Mouse (Mus musculus) induced T-regulatory cell, adult 2 months (primary cell): ENCODE measurements at regions not wholly inside any gene's neighbourhood (a gene's known extent, or its start where the extent isn't known, plus 50 kb on each side); places are given as distances from the start of the nearest gene placed in this dataset.

Source experiments
- DNase-seq: peaks from one replicate; pipeline ENCODE4 v3.0.0-alpha.2; 2012; ENCODE audit warnings: low read depth

DNA sequence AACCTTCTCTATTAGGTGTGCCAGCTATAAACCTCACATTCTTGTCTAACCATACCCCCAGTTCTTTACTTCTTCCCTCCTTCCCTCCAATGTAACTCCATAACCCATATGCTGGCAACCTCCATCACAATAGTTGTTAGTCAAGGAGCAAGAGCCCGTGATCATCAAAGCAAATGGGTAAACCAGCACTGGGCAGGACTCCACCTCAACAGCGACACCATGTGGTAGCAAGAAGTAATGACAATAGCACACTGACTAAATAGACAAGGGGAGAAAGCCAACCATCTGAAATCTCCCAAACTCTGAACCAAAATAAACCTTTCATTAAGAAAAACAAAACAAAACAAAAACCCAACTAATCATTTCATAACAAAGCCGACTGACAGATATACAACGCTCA lies 297.8 kb downstream of the Psat1 start:
- DNase-seq: peak; percentile 33

DNA sequence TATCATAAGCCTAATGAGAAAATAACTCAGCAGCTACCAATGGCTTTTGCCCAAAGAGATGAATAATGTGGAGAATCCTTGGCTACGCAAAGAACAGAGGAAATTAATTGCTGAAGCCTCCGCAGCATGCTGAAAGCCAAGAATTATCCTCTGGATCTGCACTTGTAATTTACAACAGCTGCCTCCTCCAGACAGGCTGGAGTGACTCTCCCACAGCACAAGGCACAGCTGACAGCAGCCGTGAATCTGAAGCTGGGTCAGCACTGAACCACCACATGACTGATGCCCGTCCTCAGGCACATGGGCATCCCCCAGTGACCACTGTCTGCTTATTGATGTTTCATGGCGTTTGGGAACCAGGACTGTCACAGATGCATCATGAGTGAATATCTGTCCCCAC lies 299.8 kb downstream of the Psat1 start:
- DNase-seq: no peak

DNA sequence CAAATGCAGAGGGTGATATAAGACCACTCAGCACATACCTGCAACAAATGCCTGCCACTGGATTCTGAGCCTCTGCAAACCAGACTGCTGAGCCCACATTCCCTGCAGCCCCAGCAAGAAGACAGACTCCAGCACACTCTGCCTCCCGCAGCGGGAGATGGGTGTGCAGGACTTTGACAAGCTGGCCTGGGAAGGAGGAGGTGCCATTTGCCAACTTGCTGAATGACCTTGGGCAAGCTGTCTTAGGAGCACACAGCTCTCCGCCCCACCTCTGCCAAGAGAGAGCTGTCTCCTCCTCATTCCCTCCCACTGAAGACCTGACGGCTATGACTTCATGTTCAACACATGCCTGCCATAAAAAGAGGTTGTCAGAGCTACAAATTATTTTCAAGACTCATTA lies 302.4 kb downstream of the Psat1 start:
- no peak for DNase-seq

DNA sequence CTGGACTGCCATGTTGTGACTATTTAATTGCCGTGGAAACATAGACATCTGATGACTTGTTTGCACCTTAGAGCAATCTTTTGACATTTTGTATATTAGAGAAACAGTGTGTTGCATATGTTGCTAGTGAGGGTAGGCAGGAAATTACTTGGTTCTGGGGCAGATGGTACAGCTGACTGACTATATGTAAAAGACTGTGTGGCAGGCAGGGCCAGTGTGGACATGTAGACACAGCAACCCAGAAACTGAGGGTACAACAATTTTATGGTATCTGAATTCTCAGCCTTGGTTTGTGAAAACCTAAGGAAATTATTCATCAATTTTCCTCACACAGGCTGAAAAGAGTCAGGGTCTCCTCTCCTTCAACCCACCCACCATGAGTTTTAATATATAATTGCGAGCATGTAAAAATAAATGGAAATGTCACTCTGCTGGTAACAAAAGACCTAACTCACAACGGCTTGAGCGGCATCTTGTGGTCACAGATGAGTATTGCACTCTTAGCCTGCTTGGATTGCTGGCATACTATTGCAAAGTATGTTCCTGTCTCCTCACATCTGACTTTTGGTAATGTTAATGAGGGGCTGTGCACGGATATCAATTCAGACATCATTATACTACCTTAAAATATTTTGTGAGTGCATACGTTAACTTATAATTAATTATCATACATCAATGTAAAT lies 329.8 kb downstream of the Psat1 start:
- DNase-seq: peak; percentile 48

DNA sequence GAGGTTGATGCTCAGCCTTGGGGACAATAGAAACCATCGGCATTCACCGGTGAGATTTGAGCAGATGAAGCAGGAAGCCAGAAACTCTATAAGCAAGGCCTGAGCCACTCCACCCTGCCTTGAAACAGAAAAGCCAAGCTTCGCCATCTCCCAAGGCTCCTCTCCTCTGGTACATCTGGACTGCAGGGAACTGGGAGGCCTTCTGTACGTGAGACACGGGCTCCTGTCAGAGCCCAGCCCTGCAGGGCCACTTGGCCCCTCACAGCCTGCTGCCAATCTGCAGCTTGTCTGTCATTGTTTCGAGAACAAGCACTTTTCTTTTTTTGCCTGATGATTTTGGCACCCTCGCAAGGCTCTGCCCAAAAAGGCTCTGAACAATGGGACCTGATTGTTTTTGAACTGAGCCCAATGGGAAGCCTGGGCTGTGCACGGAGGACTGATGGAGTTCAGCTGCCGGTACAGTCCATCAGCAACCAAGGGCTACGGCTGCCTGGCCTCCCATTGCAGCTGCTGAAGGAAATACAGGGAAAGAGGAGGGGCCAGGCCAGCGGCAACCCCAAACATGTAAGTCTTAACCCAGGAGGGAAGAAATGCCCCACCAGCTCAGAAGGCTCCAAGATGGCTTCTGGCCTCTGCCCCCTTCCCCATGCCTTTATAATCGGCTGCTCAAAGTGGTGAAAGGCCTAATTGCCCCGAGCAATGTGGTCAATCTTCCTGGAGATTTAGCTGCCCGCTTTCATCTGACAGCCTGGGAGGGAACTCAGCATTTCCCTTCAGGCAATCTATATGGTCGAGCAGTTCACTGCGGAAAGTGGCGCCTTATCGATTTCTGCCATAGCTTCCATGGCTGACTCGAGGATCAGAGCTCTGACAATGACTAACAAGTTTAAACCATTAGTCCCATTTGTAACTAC lies 332.2 kb downstream of the Psat1 start:
- DNase-seq: no peak

DNA sequence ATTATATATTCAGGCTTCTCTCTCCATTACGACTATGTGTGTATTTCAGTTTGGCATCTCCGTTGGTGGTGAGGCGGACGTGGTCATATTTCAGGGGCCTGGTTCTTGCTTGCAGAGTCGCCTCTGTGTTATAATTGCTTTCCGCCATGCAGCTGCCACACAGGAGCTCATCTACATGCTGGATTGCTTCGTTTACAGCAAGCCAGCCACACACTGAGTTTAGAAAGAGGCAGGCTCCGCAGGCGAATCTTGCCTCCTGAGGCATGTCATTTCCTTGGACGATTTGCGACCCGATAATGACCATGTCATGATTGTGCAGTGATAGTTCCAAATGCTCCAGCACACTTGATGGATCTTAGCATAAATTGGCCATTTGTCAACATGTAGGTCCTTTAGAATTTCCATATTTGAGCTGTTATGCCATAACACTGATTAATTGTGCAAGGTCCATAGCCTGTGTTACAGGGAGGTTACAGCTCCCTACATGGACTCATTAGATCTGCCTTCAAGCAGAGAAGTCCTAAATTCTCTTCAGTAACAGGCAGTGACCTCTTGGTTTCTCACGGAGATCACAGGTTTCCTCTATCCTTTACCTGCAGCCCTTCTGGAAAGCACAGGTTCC lies 335.9 kb downstream of the Psat1 start:
- DNase-seq: no peak

DNA sequence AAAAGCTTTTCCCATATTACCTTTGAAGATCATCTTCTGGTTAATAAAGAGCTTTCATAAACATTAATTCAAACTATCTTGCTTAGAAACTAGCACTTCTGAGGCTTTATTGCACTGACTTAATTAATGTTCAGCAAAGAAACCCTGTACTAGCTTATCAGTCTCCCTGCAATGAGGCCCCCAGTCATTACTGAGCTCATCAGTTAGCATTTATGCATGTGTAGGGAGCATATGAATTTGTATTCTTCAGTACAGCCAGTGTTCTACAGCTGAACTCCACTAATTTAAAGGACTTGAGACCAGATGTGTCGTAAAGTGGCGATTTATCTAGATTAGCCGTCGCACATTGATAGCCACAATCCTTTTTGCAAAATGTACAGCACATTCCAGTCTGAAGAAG lies 340.7 kb downstream of the Psat1 start:
- DNase-seq: no peak

DNA sequence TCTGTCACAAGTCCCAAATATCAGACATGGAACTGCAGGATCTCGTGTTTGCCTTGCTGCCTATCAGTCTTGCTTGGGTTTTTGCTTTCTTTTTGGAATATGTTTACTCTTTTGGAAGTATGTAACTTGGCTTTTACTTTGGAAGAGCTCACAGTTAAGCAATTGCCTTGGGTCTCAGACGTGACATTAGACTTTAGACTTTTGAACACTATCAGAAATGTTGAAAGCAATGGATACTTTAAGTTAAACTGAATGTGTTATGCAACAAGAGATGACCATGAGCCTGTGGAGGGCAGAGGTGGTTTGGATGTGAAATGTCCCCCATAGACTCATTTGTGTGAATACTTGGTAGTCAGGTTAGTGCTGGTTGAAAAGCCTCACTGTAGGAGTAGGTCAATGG lies 354.3 kb downstream of the Psat1 start:
- no peak for DNase-seq

DNA sequence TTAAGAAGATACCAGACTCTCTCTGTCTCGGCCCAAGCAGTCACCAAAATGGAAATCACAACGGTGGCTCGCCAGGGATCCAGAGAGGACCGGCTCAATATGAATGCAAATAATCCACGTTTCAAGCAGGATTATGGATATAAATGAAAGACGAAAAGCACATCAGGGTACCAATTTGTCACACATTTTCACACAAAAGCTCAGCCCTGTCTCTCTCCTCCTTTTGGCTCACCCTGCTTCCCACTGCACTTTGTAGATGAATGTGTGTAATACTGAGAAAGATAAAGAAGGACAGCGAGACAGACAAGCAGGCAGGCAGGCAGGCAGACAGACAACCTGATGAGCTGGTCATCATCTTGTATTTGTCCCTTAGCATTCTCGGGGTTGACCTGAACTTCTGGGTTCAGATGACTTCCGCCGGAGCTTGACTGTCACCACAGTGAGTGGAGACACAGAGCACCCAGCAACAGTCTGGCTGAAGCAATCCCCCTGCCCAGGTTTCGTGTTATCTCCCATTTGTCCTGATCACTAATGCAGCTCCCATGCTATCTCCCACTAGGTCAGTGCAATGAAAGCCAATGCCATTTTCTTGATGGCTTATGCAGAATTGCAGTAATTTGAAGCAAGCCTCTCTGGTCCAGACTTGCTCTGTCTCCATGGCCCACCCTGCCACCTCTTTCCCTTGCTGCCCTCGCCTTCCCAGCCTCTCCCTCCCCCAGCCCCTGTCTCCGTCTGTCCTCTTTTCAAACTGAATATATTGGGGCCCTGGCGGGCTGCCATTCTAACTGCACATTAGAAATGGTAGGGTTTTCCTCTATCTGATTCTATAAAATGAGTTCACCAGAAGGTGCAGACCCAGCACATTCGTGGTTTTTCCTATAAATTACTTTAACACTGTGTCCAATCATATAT lies 363.1 kb downstream of the Psat1 start:
- DNase-seq: no peak

DNA sequence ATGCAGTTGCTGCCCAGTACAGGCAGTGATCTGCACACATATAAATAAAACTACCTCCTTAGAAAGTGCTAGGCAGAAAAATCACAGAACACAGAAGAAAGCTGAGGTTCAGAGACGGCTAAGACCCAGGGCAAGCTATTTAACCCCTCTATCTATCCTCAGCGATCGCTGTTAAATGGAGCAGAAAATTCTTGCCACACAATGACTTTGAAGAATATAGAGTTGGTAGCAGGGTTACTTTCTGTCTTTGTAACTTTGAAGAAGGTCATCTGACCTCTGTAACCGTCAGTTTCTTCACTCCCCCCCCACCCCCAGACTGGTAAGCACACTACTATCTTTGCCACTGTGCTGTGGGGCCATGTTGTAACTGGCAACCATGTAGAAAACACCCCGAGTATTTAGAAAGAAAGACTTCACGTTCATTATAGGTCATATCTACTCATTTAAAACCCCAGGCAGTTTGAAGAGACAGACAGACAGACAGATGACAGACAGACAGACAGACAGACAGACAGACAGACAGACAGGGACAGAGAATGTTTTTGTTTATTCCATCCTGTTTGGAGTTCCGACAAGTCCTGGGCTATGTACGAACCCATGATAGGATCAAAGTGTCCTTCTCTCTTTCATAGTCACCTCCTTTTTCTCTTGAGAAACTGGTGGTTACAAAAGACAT lies 363.9 kb downstream of the Psat1 start:
- no peak for DNase-seq

DNA sequence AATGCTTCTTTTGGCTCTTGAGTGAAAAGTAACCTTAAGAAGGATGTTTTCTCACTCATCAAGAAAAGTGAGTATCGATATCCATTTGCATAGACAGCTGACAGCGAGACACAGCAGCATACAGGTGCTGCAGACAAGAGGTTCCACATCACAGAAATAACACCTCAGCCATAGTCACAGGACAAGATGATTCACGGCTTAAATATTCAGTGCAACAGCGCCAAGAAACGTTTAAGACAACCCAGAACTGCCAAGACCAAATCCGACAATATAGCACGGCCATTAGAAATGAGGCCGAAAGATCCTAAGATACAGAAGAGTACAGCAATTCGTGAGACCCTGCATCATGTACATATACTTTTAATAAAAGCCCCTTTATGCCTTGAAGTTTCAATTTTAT lies 375.9 kb downstream of the Psat1 start:
- no peak for DNase-seq

DNA sequence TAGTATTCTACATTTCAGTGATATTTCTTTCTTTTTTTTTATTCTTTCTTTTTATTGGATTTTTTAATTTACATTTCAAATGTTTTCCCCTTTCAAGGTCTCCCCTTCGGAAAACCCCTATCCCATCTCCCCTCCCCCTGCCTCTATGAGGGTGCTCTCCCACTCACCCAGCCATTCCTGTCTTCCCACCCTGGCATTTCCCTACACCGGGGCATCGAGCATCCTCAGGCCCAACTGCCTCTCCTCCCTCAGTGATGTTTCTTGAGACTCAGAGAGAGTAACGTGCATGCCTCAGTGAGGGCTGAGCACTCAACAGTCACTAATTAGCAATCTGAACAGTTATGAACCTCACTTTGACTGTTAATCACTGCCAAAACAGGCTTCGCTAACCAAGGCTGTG lies 385.6 kb downstream of the Psat1 start:
- DNase-seq: no peak

DNA sequence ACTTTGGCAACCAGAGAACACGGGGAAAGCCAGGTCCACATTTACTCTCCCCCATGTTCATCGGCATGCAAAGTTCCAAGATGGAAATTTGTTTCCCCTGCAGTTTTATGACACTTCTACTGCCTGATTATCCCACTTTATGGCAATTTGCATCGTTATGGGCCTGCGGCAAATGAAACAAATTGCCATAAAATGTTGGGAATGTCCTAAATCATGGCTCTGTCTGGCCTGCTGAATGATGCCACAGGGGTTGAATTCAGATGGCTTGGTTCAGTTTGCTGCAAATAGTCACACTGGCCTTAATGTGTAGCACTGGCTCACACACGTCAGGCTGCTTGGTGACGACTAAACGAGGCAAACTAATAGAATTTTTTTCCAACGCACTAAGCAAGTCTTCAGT lies 393.2 kb downstream of the Psat1 start:
- no peak for DNase-seq

DNA sequence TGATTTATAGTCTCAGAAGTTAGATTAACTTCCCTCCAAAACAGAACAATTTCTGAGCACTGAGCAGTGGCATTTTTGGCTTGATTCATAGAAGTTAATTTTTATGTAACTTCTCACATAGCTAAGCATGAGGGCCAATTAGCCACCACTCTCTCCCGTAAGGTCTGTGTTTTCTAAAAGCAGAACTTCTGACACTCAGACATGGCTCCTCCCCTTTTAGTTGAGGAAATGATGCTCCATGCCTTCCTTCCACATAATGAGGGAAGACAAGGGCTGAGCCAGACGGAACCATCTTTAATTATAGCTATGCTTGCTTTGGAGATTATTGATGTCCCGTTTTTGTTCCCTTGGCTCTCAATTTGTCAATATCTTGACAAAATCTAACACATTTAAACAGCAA lies 429.3 kb downstream of the Psat1 start:
- DNase-seq: no peak

DNA sequence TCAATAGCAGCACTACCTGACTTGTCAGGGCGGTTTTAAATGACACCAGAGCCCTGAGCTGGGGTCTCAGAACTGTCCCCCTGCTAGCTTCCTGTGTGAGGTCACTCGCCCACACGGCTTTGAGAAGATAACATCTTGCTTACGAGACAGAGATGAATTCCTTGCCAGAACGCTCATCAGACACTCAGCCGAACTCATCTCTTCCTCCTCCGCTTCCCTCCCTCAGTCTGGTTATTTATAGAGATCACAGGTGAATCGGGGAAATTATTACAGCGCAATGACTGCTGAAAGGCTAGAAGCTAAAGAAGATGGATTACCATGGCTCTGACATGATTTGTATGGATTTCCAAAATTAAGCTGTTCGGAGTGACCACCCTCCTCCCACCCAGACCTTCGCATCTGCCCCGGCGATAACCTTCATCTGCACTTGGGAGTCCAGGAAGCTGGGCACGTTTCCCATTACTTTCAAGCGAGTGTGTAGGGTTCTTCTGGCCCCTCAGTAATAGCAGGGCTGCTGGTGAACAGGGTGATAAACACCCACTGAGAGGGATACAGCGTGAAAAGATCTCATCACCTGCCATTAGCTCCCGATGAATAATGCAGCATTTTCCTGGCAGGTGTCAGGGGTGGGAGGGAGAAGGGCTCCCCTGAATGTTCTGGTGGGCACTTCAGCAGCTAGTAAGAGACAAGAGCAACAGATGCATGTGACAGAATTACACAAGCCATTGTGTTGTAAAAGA lies 430.4 kb downstream of the Psat1 start:
- peak; percentile 15 for DNase-seq

DNA sequence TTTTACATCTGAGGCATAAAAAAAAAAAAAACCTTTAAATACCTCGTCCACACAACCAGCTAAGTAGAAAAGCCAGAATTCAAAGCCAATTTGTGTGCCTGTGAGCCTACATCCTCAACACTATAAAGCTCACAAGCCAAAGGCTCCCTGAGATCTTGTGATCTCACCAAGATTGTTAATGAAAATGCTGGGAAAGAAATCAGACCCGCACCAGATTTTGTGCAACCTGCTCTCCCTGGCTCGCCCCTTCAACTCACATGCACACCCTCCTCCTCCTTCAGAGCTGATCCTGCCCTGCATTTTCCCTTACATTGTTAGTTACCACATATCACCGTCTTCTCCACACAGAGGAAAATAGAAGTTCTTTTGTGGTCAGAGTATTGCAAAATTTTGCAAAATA lies 433.9 kb downstream of the Psat1 start:
- no peak for DNase-seq

DNA sequence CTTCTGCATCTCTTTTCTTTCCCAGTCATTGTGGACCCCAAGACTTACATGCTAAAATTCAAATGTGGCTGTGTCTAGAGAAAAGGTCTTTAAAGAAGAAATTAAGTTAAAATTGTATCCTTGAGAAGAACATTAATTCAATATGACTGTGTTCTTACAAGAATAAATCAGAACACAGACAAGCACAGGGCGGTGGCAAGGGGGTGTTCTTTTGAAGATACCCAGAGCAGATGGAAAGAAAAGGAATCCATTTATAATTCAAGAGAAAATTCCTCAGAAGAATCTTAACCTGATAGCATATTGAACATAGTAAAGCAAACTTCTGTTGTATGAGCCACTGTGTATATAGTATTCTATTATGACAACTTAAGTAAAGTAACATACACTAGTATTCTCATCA lies 436.7 kb downstream of the Psat1 start:
- no peak for DNase-seq

DNA sequence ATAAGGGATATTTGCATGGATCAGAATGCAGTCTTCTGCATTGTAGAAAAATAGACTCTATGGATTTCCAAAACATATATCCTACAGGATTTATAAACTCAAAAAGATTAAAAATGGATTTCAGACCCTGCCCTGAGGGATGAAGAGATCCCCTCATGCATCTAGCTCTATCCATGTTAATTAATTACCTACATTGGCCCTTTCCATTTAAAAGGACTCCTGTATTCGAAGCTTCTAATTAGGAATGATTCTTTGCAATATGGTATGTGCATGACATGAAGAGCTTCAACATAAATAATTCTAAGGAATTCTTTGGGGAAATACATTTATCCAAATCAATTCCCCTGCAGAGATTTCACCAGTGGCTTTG lies 444.2 kb downstream of the Psat1 start:
- DNase-seq: no peak

DNA sequence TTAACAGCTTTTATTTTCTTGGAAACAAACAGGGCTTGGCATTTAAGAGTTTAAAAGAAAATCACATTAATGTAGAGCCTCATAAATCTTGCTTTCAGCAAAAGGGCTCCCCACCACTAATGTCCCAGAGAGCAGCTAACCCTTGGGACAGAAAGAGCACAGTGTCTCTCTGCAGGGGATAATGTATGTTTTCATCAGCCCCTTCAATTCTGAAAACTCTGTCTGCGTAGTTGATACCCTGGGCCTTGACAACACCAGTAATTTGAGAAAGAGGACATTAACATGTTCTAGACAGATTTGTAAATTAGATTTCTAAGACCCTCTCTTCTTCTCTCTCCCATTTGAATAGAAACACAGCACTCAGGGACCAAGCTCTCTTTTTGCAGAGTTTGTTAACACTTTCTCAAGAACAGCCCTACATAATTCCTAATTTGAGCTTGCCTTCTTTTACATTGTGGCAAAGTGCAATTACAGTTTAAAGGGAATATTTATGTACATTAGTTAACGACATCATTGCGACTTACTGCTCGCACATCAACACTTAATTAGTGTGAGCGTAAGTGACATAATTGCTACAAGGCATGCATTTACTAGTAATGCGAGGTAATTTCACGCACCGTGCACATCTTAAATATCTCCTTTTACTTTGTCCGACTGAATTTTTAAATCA lies 444.7 kb downstream of the Psat1 start:
- DNase-seq: no peak

DNA sequence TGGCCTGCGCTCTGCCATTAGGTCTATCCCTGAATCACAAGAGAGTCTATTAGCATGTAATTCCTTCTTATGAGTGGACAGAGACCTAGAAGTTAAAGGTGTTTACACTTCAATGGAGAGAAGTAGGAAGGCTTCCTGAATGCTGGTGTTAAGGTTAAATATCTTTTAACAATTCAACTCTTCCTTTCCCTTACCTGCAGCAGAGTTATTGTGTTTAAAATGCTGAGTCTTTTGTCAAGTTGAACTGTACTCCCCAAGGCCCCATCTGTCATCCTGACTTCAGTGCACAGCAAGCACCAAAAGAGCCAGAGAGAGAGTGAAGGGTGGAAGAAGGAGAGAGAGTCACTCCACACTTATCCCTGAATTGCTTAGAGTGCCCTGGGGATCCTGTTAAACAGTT lies 451.6 kb downstream of the Psat1 start:
- no peak for DNase-seq
